Mouse (Mus musculus): ENCODE data around the gene Capn10.

GRCm38 (mm10) chr1:92979073-92979602, 45.0 kb downstream of the Capn10 start:
- no peak for TF ChIP-seq MAX (IDR thresholded peaks at IDR 0.05; ENCODE audit: low read length)
- no peak for TF ChIP-seq CTCF (conservative IDR thresholded peaks at IDR 0.05 in 1 of 2, IDR thresholded peaks at IDR 0.05 in 1 of 2; ENCODE audit: low read depth in 2 of 2, low read length in 2 of 2)
- no peak for TF ChIP-seq POLR2A (IDR thresholded peaks at IDR 0.05; ENCODE audit: low read depth, low read length)
- no peak for TF ChIP-seq JUND (conservative IDR thresholded peaks at IDR 0.05; ENCODE audit: low read depth, low read length)

Measured in CH12.LX (cell line).